Mouse (Mus musculus): ENCODE results near the gene Ugt2b36.

DNA sequence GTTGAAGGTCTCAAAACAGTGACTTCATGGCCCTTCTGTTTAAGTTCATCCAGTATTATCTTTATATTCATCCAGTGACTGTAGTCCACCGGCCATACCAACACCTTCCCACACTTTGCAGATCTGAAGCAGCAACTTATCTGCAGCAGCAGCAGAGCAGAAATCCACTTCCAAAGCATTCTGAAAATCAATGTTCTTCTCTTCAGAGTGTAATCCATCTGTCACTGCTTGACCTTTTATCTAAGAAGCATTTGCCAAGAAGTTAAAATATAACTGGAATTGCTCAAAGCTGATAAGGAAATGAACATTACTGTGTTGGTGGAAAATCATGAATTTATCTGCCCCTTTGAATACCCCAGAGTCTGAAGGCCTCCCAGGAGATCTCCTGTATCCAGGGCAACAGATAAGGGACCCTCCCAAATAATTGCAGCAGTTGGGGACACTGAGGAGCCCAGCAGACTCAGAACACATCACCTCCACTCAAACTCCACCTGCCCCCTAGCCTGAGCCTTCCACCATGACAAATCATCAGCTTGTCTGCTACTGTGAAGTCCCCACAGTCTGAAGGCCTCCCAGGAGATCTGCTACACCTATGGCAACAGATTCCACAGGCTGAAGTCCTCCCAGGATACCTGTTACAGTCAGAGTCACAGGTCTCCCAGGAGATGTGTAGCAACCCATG, at the start of gene Ugt2b36:
- TF ChIP-seq CTCF (IDR thresholded peaks at IDR 0.05; ENCODE audit: extremely low read depth, insufficient read depth, low read length) (no peak), POLR2A (IDR thresholded peaks at IDR 0.05; ENCODE audit: extremely low read depth, insufficient read depth, low read length) (no peak)

Data from cortical plate, adult 2 months (tissue).